ENCODE assay signal across 8 mouse cellular contexts in the genomic region with DNA sequence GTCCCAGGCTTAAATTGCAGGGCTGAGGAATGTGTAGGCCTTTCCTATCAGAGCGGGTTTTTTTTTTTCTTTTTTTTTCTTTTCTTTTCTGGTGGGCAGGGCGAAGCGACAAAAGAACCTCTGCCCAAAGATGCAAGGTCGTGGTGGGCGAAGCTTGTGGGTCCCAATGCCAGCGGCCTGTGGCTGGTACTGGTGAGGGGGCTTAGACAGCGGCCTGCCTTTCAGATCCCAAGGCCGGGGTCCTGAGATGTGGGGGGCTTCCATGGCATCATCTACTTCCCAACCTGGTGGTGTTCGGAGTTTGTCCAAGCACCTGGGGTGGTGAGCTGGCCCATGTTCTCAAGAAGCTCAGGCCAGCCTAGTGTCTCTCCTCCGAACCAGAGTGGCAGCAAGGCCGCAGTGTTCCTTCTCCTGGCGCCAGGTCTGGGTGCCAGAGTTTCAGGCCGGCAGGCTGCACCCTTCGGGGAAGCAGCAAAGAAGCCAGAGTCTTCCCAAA. TPM values are rescaled to one million over a fixed set of nuclear protein-coding genes. Genes with fewer than 3 reads are reported as not detected.
A peak's percentile ranks its signal among the peaks of the same experiment; 100 is the strongest.
DNase-seq lines count a peak whose midpoint lies in the region; ATAC-seq and TF ChIP-seq lines count a peak whose summit lies in the region.

No protein-coding gene starts in this region.

- no peaks in the 10 kb centered on the region for H3K9me3 ChIP-seq in forebrain, embryonic 14.5 days (replicated peaks; ENCODE audit: control insufficient read depth, low read length)
- H3K9me3 ChIP-seq in intestine, postnatal 0 days (ENCODE audit: control insufficient read depth), result no peaks in the 10 kb centered on the region
- H3K9me3 ChIP-seq in midbrain, postnatal 0 days (ENCODE audit: low read length), result no peaks in the 10 kb centered on the region

- H3K27me3 ChIP-seq in forebrain, embryonic 14.5 days (replicated peaks; ENCODE audit: control insufficient read depth, insufficient read depth, low read length), result peaks cover 52% of the 10 kb centered on the region
- no peaks in the 10 kb centered on the region for H3K27me3 ChIP-seq in intestine, postnatal 0 days (replicated peaks; ENCODE audit: control insufficient read depth, insufficient read depth, low read length)
- H3K27me3 ChIP-seq in midbrain, postnatal 0 days (ENCODE audit: insufficient read depth, low read length), result peaks cover 13% of the 10 kb centered on the region

- ATAC-seq in forebrain, embryonic 14.5 days, result no peak
- ATAC-seq in intestine, postnatal 0 days, result no peak; the same call in 1 of the 2 replicates
- no peak for ATAC-seq in midbrain, postnatal 0 days (ENCODE audit: low FRiP score)
- ATAC-seq in inflammation-experienced regulatory T-cells, adult 6 months, result no peak

- H3K4me3 ChIP-seq in forebrain, embryonic 14.5 days (ENCODE audit: low read depth, low read length), result peak overlapping the region; percentile 27
- peak overlapping the region; percentile 41 for H3K4me3 ChIP-seq in intestine, postnatal 0 days (ENCODE audit: low read depth, low read length)
- H3K4me3 ChIP-seq in midbrain, postnatal 0 days (ENCODE audit: low read depth, low read length), result no peak overlapping the region

- intact Hi-C loops in left cerebral cortex, postnatal 10 days (cut with DNase I), result loop anchor here (10.0 kb wide), 3 partner anchors 193 to 1423 kb away; no protein-coding TSS in a partner anchor

- no peaks in the 10 kb centered on the region for H3K36me3 ChIP-seq in forebrain, embryonic 14.5 days (ENCODE audit: control insufficient read depth, insufficient read depth, low read length)
- H3K36me3 ChIP-seq in intestine, postnatal 0 days (ENCODE audit: control insufficient read depth, insufficient read depth), result peaks cover 11% of the 10 kb centered on the region; the same call in 1 of the 2 replicates
- no peaks in the 10 kb centered on the region for H3K36me3 ChIP-seq in midbrain, postnatal 0 days (ENCODE audit: insufficient read depth, low read length)

- peak overlapping the region; percentile 51 for H3K4me2 ChIP-seq in forebrain, embryonic 14.5 days (ENCODE audit: low read length)
- peak overlapping the region; percentile 95 for H3K4me2 ChIP-seq in intestine, postnatal 0 days (replicated peaks; ENCODE audit: low read depth)
- peak overlapping the region; percentile 46 for H3K4me2 ChIP-seq in midbrain, postnatal 0 days (ENCODE audit: low read depth, low read length, poor library complexity, severe bottlenecking)

- DNase-seq in right cerebral cortex, postnatal 4 days, result peak; percentile 8
- no peak for DNase-seq in right cerebral cortex, adult 2 months (ENCODE audit: low spot score in 2 of 2)
- DNase-seq in forebrain, embryonic 14.5 days (ENCODE audit: low spot score), result peak; percentile 14
- DNase-seq in midbrain, postnatal 0 days (ENCODE audit: low spot score), result no peak
- DNase-seq in left cerebral cortex, adult 9 months (ENCODE audit: low spot score in 2 of 2), result no peak
- no peak for DNase-seq in left cerebral cortex, postnatal 10 days (ENCODE audit: extremely low spot score in 1 of 2, low spot score in 2 of 2)

- H3K27ac ChIP-seq in forebrain, embryonic 14.5 days (ENCODE audit: low read depth, low read length), result peak overlapping the region; percentile 58; the same call in 1 of the 2 replicates
- peak overlapping the region; percentile 70; the same call in 1 of the 2 replicates for H3K27ac ChIP-seq in intestine, postnatal 0 days (ENCODE audit: low read depth, low read length)
- H3K27ac ChIP-seq in midbrain, postnatal 0 days (ENCODE audit: low read depth, low read length), result peak overlapping the region; percentile 32; the same call in 1 of the 2 replicates

- peaks cover 23% of the 10 kb centered on the region for H3K4me1 ChIP-seq in forebrain, embryonic 14.5 days (ENCODE audit: control insufficient read depth, insufficient read depth, low read length)
- H3K4me1 ChIP-seq in intestine, postnatal 0 days (replicated peaks; ENCODE audit: control insufficient read depth, insufficient read depth, low read length), result no peaks in the 10 kb centered on the region
- H3K4me1 ChIP-seq in midbrain, postnatal 0 days (ENCODE audit: insufficient read depth, low read length), result 0 out of 2 replicates have a peak, but pooled peaks cover 4% of the 10 kb centered on the region

- TF ChIP-seq CTCF in intestine, postnatal 0 days (IDR thresholded peaks at IDR 0.05; ENCODE audit: low read depth), result no peak
- no peak for TF ChIP-seq CTCF in midbrain, postnatal 0 days (IDR thresholded peaks at IDR 0.05)

- WGBS in forebrain, embryonic 14.5 days, result 11% methylated on average over 14 of the region's 14 CpGs
- 52% methylated on average over 14 of the region's 14 CpGs for WGBS in intestine, postnatal 0 days
- 36% methylated on average over 14 of the region's 14 CpGs for WGBS in midbrain, postnatal 0 days

- peak overlapping the region; percentile 50 for H3K9ac ChIP-seq in forebrain, embryonic 14.5 days (ENCODE audit: low read length)
- H3K9ac ChIP-seq in intestine, postnatal 0 days (ENCODE audit: low read depth, low read length), result peak overlapping the region; percentile 48; the same call in 1 of the 2 replicates
- no peak overlapping the region for H3K9ac ChIP-seq in midbrain, postnatal 0 days (replicated peaks; ENCODE audit: low read length, poor library complexity, severe bottlenecking)

RNA-seq across cellular contexts. Expression of a gene that starts 7.3 kb away (rescaled TPM):
- 4.4 and 4.6 TPM in 2 replicates for polyA plus RNA-seq in forebrain, embryonic 14.5 days (2014; fragmentation: Nextera tagmentation; extraction: Ambion mirVana)
- 5.7 and 6.5 TPM in 2 replicates for polyA plus RNA-seq in intestine, postnatal 0 days (2015; fragmentation: Nextera tagmentation; extraction: Ambion mirVana)
- total RNA-seq in midbrain, postnatal 0 days (2014; rRNA removed), result 9.1 and 10.1 TPM in 2 replicates
- polyA plus RNA-seq in midbrain, postnatal 0 days (2015; fragmentation: Nextera tagmentation; extraction: Ambion mirVana), result 4.2 and 4.3 TPM in 2 replicates
- polyA plus RNA-seq in inflammation-experienced regulatory T-cells, adult 6 months (2017; shearing (Covaris generic)), result not detected
- total RNA-seq in left cerebral cortex, postnatal 10 days (2021), result 1 to 10 TPM; 2.6 to 3.2 TPM

RNA-seq across cellular contexts. Expression of a gene that starts 37.4 kb away (rescaled TPM):
- 0.31 TPM in 1 of 2 replicates, not detected in the other for polyA plus RNA-seq in forebrain, embryonic 14.5 days (2014; fragmentation: Nextera tagmentation; extraction: Ambion mirVana)
- polyA plus RNA-seq in intestine, postnatal 0 days (2015; fragmentation: Nextera tagmentation; extraction: Ambion mirVana), result 0.73 and 1.8 TPM in 2 replicates
- not detected in 2 replicates for total RNA-seq in midbrain, postnatal 0 days (2014; rRNA removed)
- polyA plus RNA-seq in midbrain, postnatal 0 days (2015; fragmentation: Nextera tagmentation; extraction: Ambion mirVana), result 0.34 and 0.35 TPM in 2 replicates
- not detected for polyA plus RNA-seq in inflammation-experienced regulatory T-cells, adult 6 months (2017; shearing (Covaris generic))
- 1 to 10 TPM in 1 of 2 experiments, not detected in 1; 1.1 TPM for total RNA-seq in left cerebral cortex, postnatal 10 days (2021)

Comparison
In these comparisons a context has a peak if more than half of its experiments do, and no peak if none do; other contexts are left out.
1. DNase-seq: peak in right cerebral cortex, postnatal 4 days (single experiment) and forebrain, embryonic 14.5 days (single experiment); none in right cerebral cortex, adult 2 months (0 of 2), midbrain, postnatal 0 days (single experiment), left cerebral cortex, adult 9 months (0 of 2) and left cerebral cortex, postnatal 10 days (0 of 2).
2. Peak in every context shown above with its lines, with median percentiles within 50 percentile points of each other: H3K27ac ChIP-seq and H3K4me2 ChIP-seq.